Mouse (Mus musculus) myocyte (in vitro differentiated cells): ENCODE data around the gene 1700023F06Rik. TPM values are rescaled to one million over a fixed set of nuclear protein-coding genes. Genes with fewer than 3 reads are reported as not detected.

Experiments
- H3K27me3 ChIP-seq: one replicate; pipeline ENCODE4 v1.6.1; 2011; ENCODE audit not compliant: control insufficient read depth, insufficient read depth, insufficient read length
- H3K36me3 ChIP-seq: one replicate; pipeline ENCODE4 v1.6.1; 2011; ENCODE audit not compliant: control insufficient read depth, insufficient read depth
- H3K4me2 ChIP-seq: one replicate; pipeline ENCODE4 v1.6.1; 2011; ENCODE audit warnings: low read depth, control low read depth
- H3K4me3 ChIP-seq: one replicate; pipeline ENCODE4 v1.5.1; 2011; ENCODE audit warnings: mild to moderate bottlenecking, control low read depth, moderate library complexity
- H3K79me2 ChIP-seq: one replicate; pipeline ENCODE4 v1.6.1; 2011; ENCODE audit not compliant: control insufficient read depth, insufficient read depth
- H3ac ChIP-seq: one replicate; pipeline ENCODE4 v1.6.1; 2011; ENCODE audit not compliant: control insufficient read depth, insufficient read length
- CEBPB ChIP-seq: IDR thresholded peaks from 2 replicates; pipeline ENCODE4 v1.6.1; 2011; ENCODE audit warnings: mild to moderate bottlenecking, moderate library complexity; ENCODE audit not compliant: poor library complexity, insufficient read depth, severe bottlenecking
- E2F4 ChIP-seq: IDR thresholded peaks from one replicate; pipeline ENCODE4 v1.6.1; 2011; ENCODE audit warnings: mild to moderate bottlenecking, control low read depth, moderate library complexity; ENCODE audit not compliant: insufficient read depth
- MAX ChIP-seq: IDR thresholded peaks from one replicate; pipeline ENCODE4 v1.6.1; 2011; ENCODE audit warnings: low read depth, mild to moderate bottlenecking, control low read depth
- MYOD1 ChIP-seq, 3 experiments: IDR thresholded peaks; one replicate each; pipeline ENCODE4 v1.6.1; 2011; ENCODE audit warnings: control low read depth in 2 of 3, low read depth in 2 of 3, mild to moderate bottlenecking in 2 of 3, moderate library complexity in 1 of 3; ENCODE audit not compliant: insufficient read length in 2 of 3, control insufficient read depth in 1 of 3
- MYOG ChIP-seq, 3 experiments: IDR thresholded peaks; one replicate each; pipeline ENCODE4 v1.6.1; 2011; ENCODE audit warnings: control low read depth in 2 of 3, low read depth in 2 of 3, mild to moderate bottlenecking in 2 of 3; ENCODE audit not compliant: insufficient read length in 2 of 3, control insufficient read depth in 1 of 3, insufficient read depth in 1 of 3
- POLR2A ChIP-seq: IDR thresholded peaks from one replicate; pipeline ENCODE4 v1.6.1; 2011; ENCODE audit warnings: low read depth, mild to moderate bottlenecking, control low read depth, moderate library complexity; ENCODE audit not compliant: insufficient read length
- POLR2AphosphoS2 ChIP-seq: IDR thresholded peaks from one replicate; pipeline ENCODE4 v1.6.1; 2011; ENCODE audit warnings: low read depth, control low read depth; ENCODE audit not compliant: insufficient read length
- REST ChIP-seq: IDR thresholded peaks from one replicate; pipeline ENCODE4 v1.6.1; 2011; ENCODE audit warnings: mild to moderate bottlenecking, control low read depth, moderate library complexity; ENCODE audit not compliant: insufficient read depth, insufficient read length
- SRF ChIP-seq: IDR thresholded peaks from one replicate; pipeline ENCODE4 v1.6.1; 2011; ENCODE audit warnings: low read depth; ENCODE audit not compliant: control insufficient read depth, insufficient read length
- TCF12 ChIP-seq: IDR thresholded peaks from one replicate; pipeline ENCODE4 v1.6.1; 2011; ENCODE audit warnings: mild to moderate bottlenecking, control low read depth; ENCODE audit not compliant: poor library complexity, insufficient read depth, severe bottlenecking
- TCF3 ChIP-seq: IDR thresholded peaks from one replicate; pipeline ENCODE4 v1.6.1; 2011; ENCODE audit warnings: low read depth, control low read depth; ENCODE audit not compliant: insufficient read length
- USF1 ChIP-seq: IDR thresholded peaks from one replicate; pipeline ENCODE4 v1.6.1; 2011; ENCODE audit warnings: low read depth, mild to moderate bottlenecking, control low read depth, moderate library complexity
- polyA plus RNA-seq: library from polyadenylated mRNA; unstranded; fragments of >200 nt; fragmentation: generic; extraction: Trizol; gene quantifications from one replicate; pipeline ENCODE4 v1.2.1, GENCODE M21; 2012; ENCODE audit warnings: missing spikeins

1700023F06Rik gene
- polyA plus RNA-seq, 1 experiment: not detected

- no peaks in the 10 kb centered on the region for H3K79me2 ChIP-seq
- TF ChIP-seq E2F4 (no peak), REST (no peak), USF1 (no peak), TCF3 (no peak), CEBPB (no peak), MYOD1 (IDR thresholded peaks at IDR 0.05; ENCODE audit: control insufficient read depth in 1 of 3, insufficient read length in 2 of 3, low read depth in 2 of 3) (no peak), SRF (no peak), TCF12 (no peak), POLR2A (no peak)
- no peaks in the 10 kb centered on the region for H3K36me3 ChIP-seq
- no peaks in the 10 kb centered on the region for H3K27me3 ChIP-seq
- no peak overlapping the region for H3K4me3 ChIP-seq
- no peak overlapping the region for H3ac ChIP-seq
- H3K4me2 ChIP-seq: no peak overlapping the region
Observed at GRCm38 (mm10) chr11:103161449-103161848, 46.9 kb downstream of the 1700023F06Rik start.

- H3K79me2 ChIP-seq: no peaks in the 10 kb centered on the region
- no peaks in the 10 kb centered on the region for H3K36me3 ChIP-seq
- no peaks in the 10 kb centered on the region for H3K27me3 ChIP-seq
- TF ChIP-seq SRF: no peak
- TF ChIP-seq POLR2A: no peak
- no peak for TF ChIP-seq POLR2AphosphoS2
- no peak for TF ChIP-seq MAX
- no peak for TF ChIP-seq REST
- TF ChIP-seq TCF12: no peak
- no peak overlapping the region for H3K4me2 ChIP-seq
- no peak overlapping the region for H3ac ChIP-seq
- no peak overlapping the region for H3K4me3 ChIP-seq
Observed at GRCm38 (mm10) chr11:103160738-103161137, 47.6 kb downstream of the 1700023F06Rik start.

GRCm38 (mm10) chr11:103158621-103159478, 49.5 kb downstream of the 1700023F06Rik start:
- peak overlapping the region; percentile 22 for H3K4me3 ChIP-seq
- H3K79me2 ChIP-seq: no peaks in the 10 kb centered on the region
- peak; percentile 46 for TF ChIP-seq POLR2AphosphoS2
- peak; percentile 55 for TF ChIP-seq SRF
- TF ChIP-seq REST: no peak
- TF ChIP-seq TCF3: peak; percentile 46
- TF ChIP-seq E2F4: no peak
- TF ChIP-seq CEBPB: no peak
- TF ChIP-seq POLR2A: peak; percentile 42
- TF ChIP-seq MAX: peak; percentile 5
- TF ChIP-seq USF1: no peak
- no peak for TF ChIP-seq TCF12
- TF ChIP-seq MYOG (IDR thresholded peaks at IDR 0.05; ENCODE audit: control insufficient read depth in 1 of 3, insufficient read depth in 1 of 3, insufficient read length in 2 of 3, low read depth in 2 of 3): peak; percentile 17 to 89 (median 65)
- peak; percentile 68 to 95 (median 93) for TF ChIP-seq MYOD1 (IDR thresholded peaks at IDR 0.05; ENCODE audit: control insufficient read depth in 1 of 3, insufficient read length in 2 of 3, low read depth in 2 of 3)
- no peak overlapping the region for H3ac ChIP-seq
- H3K27me3 ChIP-seq: no peaks in the 10 kb centered on the region
- peak overlapping the region; percentile 94 for H3K4me2 ChIP-seq
- no peaks in the 10 kb centered on the region for H3K36me3 ChIP-seq

DNA sequence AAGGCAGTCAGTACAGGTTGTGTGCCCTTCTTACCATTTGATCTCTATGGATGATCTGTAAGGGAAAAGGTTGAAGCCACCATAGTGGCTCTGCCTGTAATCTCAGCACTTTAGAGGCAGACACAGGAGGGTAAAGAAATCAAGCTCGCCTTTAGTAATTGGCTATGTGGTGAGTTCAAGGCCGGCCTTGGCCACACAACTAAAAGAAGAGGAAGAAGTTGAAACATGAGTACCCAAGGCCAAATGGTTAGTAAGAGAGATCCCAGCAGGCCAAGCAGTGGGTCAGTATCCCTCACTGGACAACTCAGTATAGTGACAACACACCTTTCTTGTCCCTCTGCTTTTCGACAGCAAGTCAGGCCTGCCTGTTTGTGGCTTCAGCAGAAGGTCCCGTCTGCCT, 58.6 kb downstream of the 1700023F06Rik start:
- no peak overlapping the region for H3ac ChIP-seq
- H3K79me2 ChIP-seq: no peaks in the 10 kb centered on the region
- no peak overlapping the region for H3K4me2 ChIP-seq
- no peak for TF ChIP-seq REST
- H3K36me3 ChIP-seq: no peaks in the 10 kb centered on the region
- no peaks in the 10 kb centered on the region for H3K27me3 ChIP-seq
- H3K4me3 ChIP-seq: no peak overlapping the region

Other genes starting within 250 kb of the 1700023F06Rik start
- gene Nmt1, start 180.4 kb downstream of the 1700023F06Rik start, polyA plus RNA-seq: 77.1 TPM
- 199 TPM for gene Dcakd, start 180.2 kb downstream of the 1700023F06Rik start, polyA plus RNA-seq
- gene Plcd3, start 106.9 kb downstream of the 1700023F06Rik start, polyA plus RNA-seq: 20.6 TPM
- 55.2 TPM for gene Acbd4, start 106.9 kb downstream of the 1700023F06Rik start, polyA plus RNA-seq
- gene Hexim1, start 92.3 kb downstream of the 1700023F06Rik start, polyA plus RNA-seq: 18.7 TPM
- 8.8 TPM for gene Hexim2, start 76.1 kb downstream of the 1700023F06Rik start, polyA plus RNA-seq
- gene Fmnl1, start 37.5 kb downstream of the 1700023F06Rik start, polyA plus RNA-seq: 15.6 TPM
- 0.04 TPM for gene Spata32, start 9.9 kb upstream of the 1700023F06Rik start, polyA plus RNA-seq
- gene Map3k14, start 58.9 kb upstream of the 1700023F06Rik start, polyA plus RNA-seq: 12.9 TPM
- gene Arhgap27, start 155.1 kb upstream of the 1700023F06Rik start, polyA plus RNA-seq: 0.31 TPM
- 12.2 TPM for gene Plekhm1, start 204.1 kb upstream of the 1700023F06Rik start, polyA plus RNA-seq